Mouse (Mus musculus): Measurements from ENCODE around the gene Tysnd1. TPM values are rescaled to one million over a fixed set of nuclear protein-coding genes. Genes with fewer than 3 reads are reported as not detected.

Gene Tysnd1
- 10 to 100 TPM; 56.4 to 59.5 TPM for polyA plus RNA-seq (2012; fragmentation: generic; extraction: Trizol)

DNA sequence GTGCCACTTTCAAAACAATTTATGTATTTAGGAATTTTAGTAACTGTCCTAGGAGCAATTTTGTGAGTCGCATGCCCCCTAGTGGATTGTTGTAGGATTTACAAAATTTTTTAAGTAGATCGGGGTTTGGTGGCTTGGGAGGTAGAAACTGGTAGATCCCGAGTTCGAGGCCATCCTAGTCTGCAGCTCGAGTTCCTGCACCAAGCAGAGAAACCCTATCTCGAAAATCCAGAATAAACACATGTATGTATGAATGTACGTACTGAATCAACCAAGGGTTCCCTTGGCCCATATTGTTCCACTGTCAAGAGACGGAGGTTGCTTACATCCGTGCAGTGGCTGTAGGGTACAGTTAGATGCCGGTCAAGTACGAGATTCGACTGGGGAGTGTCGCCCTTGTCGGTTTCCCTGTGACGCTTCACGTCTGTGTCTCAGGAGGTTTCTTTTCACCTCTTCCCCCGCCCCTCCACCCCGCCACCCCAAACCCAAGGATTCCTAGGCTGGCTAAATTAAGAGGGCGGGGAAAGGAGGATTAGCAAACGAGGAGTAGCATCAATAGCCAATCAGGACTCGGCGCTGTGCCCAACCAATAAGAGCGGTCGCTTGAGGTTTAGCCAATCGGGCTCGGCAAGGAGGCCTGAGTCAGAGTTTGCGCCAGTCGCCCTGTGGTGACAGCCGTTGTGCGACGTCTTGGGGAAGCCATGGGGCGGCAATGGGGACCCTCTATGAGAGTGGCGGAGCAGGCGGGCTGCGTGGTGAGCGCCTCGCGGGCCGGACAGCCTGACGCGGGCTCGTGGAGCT lies at the start of gene Tysnd1:
Gene Tysnd1, plus strand, starts transcription at position 645 of the 801 bp plus-strand sequence.

DNA sequence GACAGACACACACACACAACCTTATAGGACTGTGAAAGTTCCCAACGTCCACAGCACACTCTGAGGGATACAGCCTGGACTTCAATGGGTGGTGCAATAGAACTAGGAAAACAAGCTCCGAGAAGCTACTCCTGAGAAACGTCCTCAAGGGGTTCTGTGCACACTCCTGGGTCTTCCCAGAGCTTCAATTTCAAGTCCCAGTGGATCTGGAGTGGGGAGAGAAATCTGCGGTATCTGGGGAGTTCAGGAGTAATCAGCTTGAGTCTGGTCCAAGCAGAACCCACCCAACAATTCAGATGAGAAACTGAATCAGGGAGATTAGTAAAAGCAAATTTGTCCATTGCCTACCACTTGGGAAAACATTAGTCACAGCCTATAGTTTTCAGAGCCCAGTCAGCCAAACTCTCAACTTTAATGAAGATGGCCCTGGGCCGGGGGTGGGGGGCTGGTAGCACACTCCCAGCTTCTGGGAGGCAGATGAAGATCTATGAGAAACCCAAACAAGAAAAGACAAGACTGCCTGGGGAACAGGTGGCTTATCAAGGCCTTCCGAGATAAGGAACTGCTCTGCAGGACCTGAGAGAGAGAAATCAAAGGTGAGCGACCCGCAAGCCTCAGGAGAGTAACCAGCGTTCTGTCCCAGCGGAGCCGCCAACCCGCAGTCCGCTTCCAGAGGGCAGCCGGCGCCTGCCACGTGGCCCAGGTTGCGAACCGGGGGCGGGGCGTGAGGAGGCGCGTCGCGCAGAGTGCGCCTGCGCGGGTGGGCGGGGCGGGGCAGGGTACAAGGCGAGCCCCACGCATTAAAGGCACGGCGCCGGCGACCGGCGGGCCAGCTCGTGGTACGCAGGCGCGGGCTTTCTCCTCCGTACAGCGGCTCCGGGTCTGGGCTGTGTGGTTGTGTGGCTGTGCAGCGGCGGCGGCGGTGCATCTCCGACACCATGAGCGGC lies 47.3 kb upstream of the Tysnd1 start, which contains the start of gene Ppa1:
Gene Ppa1, plus strand, starts transcription at position 763 of the 947 bp plus-strand sequence.

DNA sequence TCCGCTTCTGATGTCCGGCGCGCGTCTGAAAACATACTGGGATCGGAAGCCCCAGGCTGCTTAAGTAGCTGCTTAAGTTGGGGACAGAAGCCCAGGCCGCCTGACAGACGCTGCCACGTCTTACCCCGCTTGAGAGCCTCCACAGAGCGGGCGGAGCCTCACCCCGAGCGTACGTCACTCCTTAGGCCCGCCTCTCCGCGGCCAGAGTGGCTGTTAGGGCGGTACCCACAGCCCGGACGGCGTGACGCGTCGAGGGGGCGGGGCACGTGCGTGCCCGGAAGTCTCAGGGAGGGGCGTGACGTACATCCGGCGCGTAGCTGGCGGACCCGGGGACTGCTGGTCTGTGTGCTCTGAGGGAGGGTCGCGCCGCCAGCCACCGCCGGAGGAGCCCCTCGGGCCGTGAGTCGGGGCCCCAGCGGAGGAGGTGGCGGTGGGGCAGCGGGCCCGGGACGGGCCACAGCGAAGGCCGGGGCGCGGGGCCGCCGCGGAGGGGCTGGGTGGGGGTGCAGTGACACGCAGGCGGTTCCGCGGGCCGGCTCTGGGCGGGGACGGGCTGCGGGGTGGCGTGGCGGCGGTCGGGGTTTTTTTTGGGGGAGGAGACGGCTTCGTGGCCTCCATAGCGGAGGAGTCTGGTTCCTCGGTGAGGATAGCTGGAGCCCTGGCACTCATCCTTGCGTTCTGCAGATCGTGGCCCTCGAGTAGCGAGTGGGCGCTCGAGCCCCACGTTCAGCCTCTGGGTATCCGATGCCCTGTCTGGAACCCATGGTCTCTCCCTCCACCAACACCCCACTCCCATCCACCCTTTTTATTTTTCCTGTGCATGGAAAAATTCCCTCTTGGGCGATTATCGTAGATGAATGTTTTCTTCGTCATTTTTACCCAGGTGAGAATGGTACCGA lies 15.1 kb upstream of the Tysnd1 start, which contains the start of gene Sar1a:
Gene Sar1a, plus strand, starts transcription at position 285 of the 899 bp plus-strand sequence.

DNA sequence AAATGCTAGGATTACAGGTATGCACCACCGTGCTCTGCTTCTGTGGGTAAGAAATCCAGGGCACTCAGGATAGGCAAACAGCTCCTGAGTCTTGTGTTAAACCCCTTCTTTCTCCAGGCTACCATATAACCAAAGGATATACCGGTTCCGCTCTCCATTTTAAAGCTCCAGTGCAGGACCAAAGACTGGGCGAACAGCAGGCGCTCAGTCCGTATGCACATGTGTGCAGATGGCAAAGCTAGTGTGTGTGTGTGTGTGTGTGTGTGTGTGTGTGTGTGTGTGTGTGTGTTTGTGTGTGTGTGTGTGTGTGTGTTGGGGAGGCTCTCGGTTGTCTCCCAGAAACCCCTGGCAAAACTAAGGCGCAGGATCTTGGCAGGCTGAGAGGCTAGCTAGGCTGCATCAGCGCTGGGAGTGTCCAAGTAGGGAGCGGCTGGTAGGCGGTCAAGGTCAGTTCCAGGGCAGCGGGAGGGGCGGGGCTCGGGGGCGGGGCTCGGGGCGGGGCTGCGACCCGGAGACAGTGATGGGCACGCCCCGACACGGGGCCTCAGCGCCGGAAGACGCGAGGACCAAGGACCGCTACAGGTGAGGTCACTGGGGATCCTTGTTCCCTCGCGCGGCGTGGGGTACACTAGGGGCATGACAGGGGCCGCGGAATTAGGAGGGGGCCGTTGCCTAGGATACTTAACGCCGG lies 19.6 kb downstream of the Tysnd1 start, which contains the start of gene Aifm2:
Gene Aifm2, plus strand, starts transcription at position 493 of the 691 bp plus-strand sequence.

Other genes starting within 250 kb of the Tysnd1 start
- 10 to 100 TPM; 27.2 to 43.0 TPM for gene Eif4ebp2, start 242.9 kb upstream of the Tysnd1 start, polyA plus RNA-seq (2012; fragmentation: generic; extraction: Trizol)
- 1 to 10 TPM; 5.4 to 7.9 TPM for gene Lrrc20, start 219.7 kb upstream of the Tysnd1 start, polyA plus RNA-seq (2012; fragmentation: generic; extraction: Trizol)
- gene Npffr1, start 100.0 kb upstream of the Tysnd1 start, polyA plus RNA-seq (2012; fragmentation: generic; extraction: Trizol): under 1 TPM in 1 of 2 experiments, not detected in 1; 0.06 TPM
- 10 to 100 TPM; 34.1 to 72.9 TPM for gene Ppa1, start 47.0 kb upstream of the Tysnd1 start, polyA plus RNA-seq (2012; fragmentation: generic; extraction: Trizol)
- 100 to 1,000 TPM in 1 of 2 experiments, 10 to 100 TPM in 1; 33.7 to 178 TPM for gene Sar1a, start 15.2 kb upstream of the Tysnd1 start, polyA plus RNA-seq (2012; fragmentation: generic; extraction: Trizol)
- gene Aifm2, start 19.7 kb downstream of the Tysnd1 start, polyA plus RNA-seq (2012; fragmentation: generic; extraction: Trizol): 10 to 100 TPM; 11.7 to 37.7 TPM
- gene H2afy2, start 88.6 kb downstream of the Tysnd1 start, polyA plus RNA-seq (2012; fragmentation: generic; extraction: Trizol): 10 to 100 TPM; 14.1 to 64.6 TPM